Mouse (Mus musculus): ENCODE data around the gene Hnf1a. TPM values are rescaled to one million over a fixed set of nuclear protein-coding genes. Genes with fewer than 3 reads are reported as not detected.

The Hnf1a gene
- total RNA-seq (2014; rRNA removed; ENCODE audit: low replicate concordance) (not detected in 2 replicates), polyA plus RNA-seq (2015; fragmentation: Nextera tagmentation; extraction: Ambion mirVana) (not detected in 2 replicates)

DNA sequence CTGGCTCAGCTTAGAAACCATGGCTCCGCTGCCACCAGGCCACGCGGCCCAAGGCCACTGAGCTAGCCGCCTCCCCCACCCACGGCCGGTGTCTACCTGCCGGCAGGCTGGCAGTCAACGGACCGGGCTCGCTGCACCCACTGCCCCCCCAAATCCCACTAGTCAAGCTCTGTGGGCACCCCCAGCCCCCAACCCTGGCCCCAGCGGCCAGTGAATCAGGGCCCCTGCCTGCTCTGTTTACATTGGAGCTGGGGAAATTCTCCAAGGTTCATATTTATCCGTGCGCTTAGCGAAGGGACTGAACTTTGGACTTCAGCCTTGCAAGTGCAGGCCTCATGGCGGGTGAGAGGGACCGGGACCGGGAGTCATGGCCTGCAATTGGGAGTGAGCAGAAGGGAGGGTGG, at the start of gene Hnf1a:
Hnf1a (minus strand) TSS at position 271 of the 404 bp plus-strand sequence.
- H3K27me3 ChIP-seq (ENCODE audit: control insufficient read depth, insufficient read depth, low read length) = peaks cover 31% of the 10 kb centered on the region
- H3K9ac ChIP-seq (replicated peaks; ENCODE audit: low read depth, low read length) = no peak within 1 kb of the TSS
- 85% methylated on average over 17 of the region's 17 CpGs for WGBS

DNA sequence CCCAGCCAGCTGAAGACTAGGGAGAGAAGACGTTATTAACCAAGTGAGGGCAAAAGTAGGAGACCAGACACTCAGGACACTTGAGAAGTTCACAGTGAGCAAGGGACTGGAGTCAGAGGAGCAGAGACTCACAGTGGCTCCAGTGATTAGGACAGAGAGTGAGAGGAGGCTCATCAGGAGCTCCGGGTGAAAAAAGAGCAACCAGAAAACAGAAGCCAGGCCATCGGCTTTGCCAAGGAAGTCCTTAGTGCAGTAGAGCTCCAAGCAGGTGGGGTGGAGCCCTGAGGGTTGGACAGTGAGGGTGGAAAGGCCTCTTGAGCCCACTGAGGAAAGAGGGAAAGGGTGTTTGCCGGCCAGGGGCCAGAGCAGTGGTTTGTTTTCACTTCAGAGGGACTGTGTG, 47.9 kb upstream of the Hnf1a start:
- H3K9me3 ChIP-seq (replicated peaks; ENCODE audit: control insufficient read depth, low read length) = no peaks in the 10 kb centered on the region
- WGBS = 13% methylated on average over 4 of the region's 4 CpGs
- H3K36me3 ChIP-seq (replicated peaks; ENCODE audit: control insufficient read depth, insufficient read depth, low read length) = no peaks in the 10 kb centered on the region
- H3K27ac ChIP-seq (ENCODE audit: low read depth) = peak overlapping the region; percentile 62
- peak overlapping the region; percentile 4; the same call in 1 of the 2 replicates for H3K4me2 ChIP-seq (ENCODE audit: low read depth, low read length)
- TF ChIP-seq EP300 (IDR thresholded peaks at IDR 0.05; ENCODE audit: low read depth) (no peak), CTCF (IDR thresholded peaks at IDR 0.05; ENCODE audit: low read depth) (no peak)
- no peak for ATAC-seq (ENCODE audit: insufficient read depth, low read depth)
- DNase-seq (ENCODE audit: low spot score) = no peak
- no peak overlapping the region for H3K9ac ChIP-seq (replicated peaks; ENCODE audit: low read depth, low read length)
- peaks cover 34% of the 10 kb centered on the region for H3K4me1 ChIP-seq (ENCODE audit: control insufficient read depth, insufficient read depth)
- no peak overlapping the region for H3K4me3 ChIP-seq (ENCODE audit: low read depth, low read length)
- no peaks in the 10 kb centered on the region for H3K27me3 ChIP-seq (ENCODE audit: control insufficient read depth, insufficient read depth, low read length)

More for the DNA sequence above, at the start of gene Hnf1a:
- DNase-seq (ENCODE audit: low spot score) (no peak), ATAC-seq (ENCODE audit: insufficient read depth, low read depth) (no peak)
- Histone ChIP-seq H3K27ac (ENCODE audit: low read depth) (no peak within 1 kb of the TSS), H3K36me3 (replicated peaks; ENCODE audit: control insufficient read depth, insufficient read depth, low read length) (no peaks in the 10 kb centered on the region), H3K9me3 (replicated peaks; ENCODE audit: control insufficient read depth, low read length) (no peaks in the 10 kb centered on the region), H3K4me3 (ENCODE audit: low read depth, low read length) (no peak within 1 kb of the TSS), H3K4me1 (ENCODE audit: control insufficient read depth, insufficient read depth) (no peaks in the 10 kb centered on the region), H3K4me2 (ENCODE audit: low read depth, low read length) (no peak within 1 kb of the TSS)
- TF ChIP-seq EP300 (IDR thresholded peaks at IDR 0.05; ENCODE audit: low read depth) (no peak), CTCF (IDR thresholded peaks at IDR 0.05; ENCODE audit: low read depth) (no peak)

DNA sequence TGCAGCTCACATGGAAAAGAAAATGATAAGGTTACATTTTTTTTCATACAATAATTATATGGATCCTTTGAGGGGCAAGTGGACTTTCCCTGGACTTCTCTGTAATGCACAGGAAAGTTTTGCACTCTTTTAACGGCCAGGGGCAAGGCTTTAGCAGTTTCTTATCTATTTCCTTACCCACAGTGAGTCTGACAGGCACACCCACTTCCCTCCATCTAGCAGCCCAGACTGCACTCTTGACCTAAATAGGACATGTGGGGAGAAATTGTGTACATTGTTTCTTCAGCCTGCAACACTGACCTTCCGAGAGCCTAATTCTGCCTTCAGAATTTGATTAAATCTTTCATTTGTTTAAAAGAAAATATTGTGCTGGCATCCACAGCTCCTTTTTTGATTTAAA, 47.4 kb upstream of the Hnf1a start:
- no peak for DNase-seq (ENCODE audit: low spot score)
- peak overlapping the region; percentile 25; the same call in 1 of the 2 replicates for H3K27ac ChIP-seq (ENCODE audit: low read depth)
- 16% methylated on average over 2 of the region's 2 CpGs for WGBS
- TF ChIP-seq CTCF (IDR thresholded peaks at IDR 0.05; ENCODE audit: low read depth) (no peak), EP300 (IDR thresholded peaks at IDR 0.05; ENCODE audit: low read depth) (no peak)
- H3K4me3 ChIP-seq (ENCODE audit: low read depth, low read length) = no peak overlapping the region
- H3K36me3 ChIP-seq (replicated peaks; ENCODE audit: control insufficient read depth, insufficient read depth, low read length) = no peaks in the 10 kb centered on the region
- H3K9ac ChIP-seq (replicated peaks; ENCODE audit: low read depth, low read length) = no peak overlapping the region
- H3K9me3 ChIP-seq (replicated peaks; ENCODE audit: control insufficient read depth, low read length) = no peaks in the 10 kb centered on the region
- peaks cover 39% of the 10 kb centered on the region for H3K4me1 ChIP-seq (ENCODE audit: control insufficient read depth, insufficient read depth)
- no peak overlapping the region; the same call in 1 of the 2 replicates for H3K4me2 ChIP-seq (ENCODE audit: low read depth, low read length)
- no peaks in the 10 kb centered on the region for H3K27me3 ChIP-seq (ENCODE audit: control insufficient read depth, insufficient read depth, low read length)
- ATAC-seq (ENCODE audit: insufficient read depth, low read depth) = no peak

DNA sequence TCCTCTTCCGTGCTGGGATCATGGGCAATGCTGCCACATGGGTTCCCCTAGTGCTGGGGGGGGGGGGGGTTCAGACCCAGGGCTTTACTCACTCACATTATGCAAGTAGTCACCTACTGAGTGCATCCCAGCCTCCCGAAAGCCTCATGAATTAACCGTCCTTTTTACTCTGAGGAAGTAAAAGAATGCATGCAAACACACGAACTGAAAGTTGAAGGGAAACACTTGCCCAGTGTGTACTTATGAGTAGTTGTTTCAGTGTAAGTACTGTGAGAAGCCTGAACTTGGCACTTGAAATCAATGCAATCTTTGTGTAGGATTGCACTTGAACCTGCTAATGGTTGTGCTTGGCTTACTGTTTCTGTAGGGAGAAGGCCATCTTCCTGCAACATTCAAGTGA, 44.2 kb upstream of the Hnf1a start:
- no peaks in the 10 kb centered on the region for H3K36me3 ChIP-seq (replicated peaks; ENCODE audit: control insufficient read depth, insufficient read depth, low read length)
- H3K4me3 ChIP-seq (ENCODE audit: low read depth, low read length) = no peak overlapping the region
- H3K4me2 ChIP-seq (ENCODE audit: low read depth, low read length) = 0 out of 2 replicates have a peak overlapping the region, but pooled peaks have one; percentile 20
- no peak overlapping the region for H3K27ac ChIP-seq (ENCODE audit: low read depth)
- 37% methylated on average over 4 of the region's 4 CpGs for WGBS
- TF ChIP-seq EP300 (IDR thresholded peaks at IDR 0.05; ENCODE audit: low read depth) = no peak
- no peak overlapping the region for H3K9ac ChIP-seq (replicated peaks; ENCODE audit: low read depth, low read length)
- H3K27me3 ChIP-seq (ENCODE audit: control insufficient read depth, insufficient read depth, low read length) = no peaks in the 10 kb centered on the region
- DNase-seq (ENCODE audit: low spot score) (no peak), ATAC-seq (ENCODE audit: insufficient read depth, low read depth) (no peak)
- no peaks in the 10 kb centered on the region for H3K9me3 ChIP-seq (replicated peaks; ENCODE audit: control insufficient read depth, low read length)
- peaks cover 52% of the 10 kb centered on the region for H3K4me1 ChIP-seq (ENCODE audit: control insufficient read depth, insufficient read depth)

DNA sequence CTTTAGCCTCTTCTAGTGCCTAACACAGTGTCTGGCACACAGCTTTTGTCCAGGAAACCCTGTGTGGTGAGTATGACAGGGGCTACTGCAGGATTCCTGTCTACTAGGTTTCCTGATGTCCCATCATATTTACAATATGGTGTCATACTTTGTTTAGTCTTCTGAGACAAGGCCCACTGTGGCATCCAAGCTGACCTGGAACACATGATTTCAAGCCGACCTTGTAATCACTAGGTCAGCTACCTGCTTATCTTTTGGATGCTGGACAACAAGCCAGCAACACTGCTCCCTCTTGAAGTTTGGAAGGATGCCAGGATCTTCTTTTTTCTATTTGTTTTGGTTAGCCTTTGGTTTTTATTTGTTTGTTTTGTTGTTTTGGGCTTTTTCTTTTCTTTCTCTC, 43.7 kb upstream of the Hnf1a start:
- Histone ChIP-seq H3K27ac (ENCODE audit: low read depth) (no peak overlapping the region), H3K9me3 (replicated peaks; ENCODE audit: control insufficient read depth, low read length) (no peaks in the 10 kb centered on the region), H3K27me3 (ENCODE audit: control insufficient read depth, insufficient read depth, low read length) (no peaks in the 10 kb centered on the region), H3K4me3 (ENCODE audit: low read depth, low read length) (no peak overlapping the region), H3K4me1 (ENCODE audit: control insufficient read depth, insufficient read depth) (peaks cover 52% of the 10 kb centered on the region), H3K36me3 (replicated peaks; ENCODE audit: control insufficient read depth, insufficient read depth, low read length) (no peaks in the 10 kb centered on the region), H3K9ac (replicated peaks; ENCODE audit: low read depth, low read length) (no peak overlapping the region), H3K4me2 (ENCODE audit: low read depth, low read length) (no peak overlapping the region)
- ATAC-seq (ENCODE audit: insufficient read depth, low read depth) (no peak), DNase-seq (ENCODE audit: low spot score) (peak; percentile 42)
- no peak for TF ChIP-seq EP300 (IDR thresholded peaks at IDR 0.05; ENCODE audit: low read depth)
- TF ChIP-seq CTCF (IDR thresholded peaks at IDR 0.05; ENCODE audit: low read depth) = no peak
- WGBS = 0% methylated on average over 1 of the region's 1 CpGs

DNA sequence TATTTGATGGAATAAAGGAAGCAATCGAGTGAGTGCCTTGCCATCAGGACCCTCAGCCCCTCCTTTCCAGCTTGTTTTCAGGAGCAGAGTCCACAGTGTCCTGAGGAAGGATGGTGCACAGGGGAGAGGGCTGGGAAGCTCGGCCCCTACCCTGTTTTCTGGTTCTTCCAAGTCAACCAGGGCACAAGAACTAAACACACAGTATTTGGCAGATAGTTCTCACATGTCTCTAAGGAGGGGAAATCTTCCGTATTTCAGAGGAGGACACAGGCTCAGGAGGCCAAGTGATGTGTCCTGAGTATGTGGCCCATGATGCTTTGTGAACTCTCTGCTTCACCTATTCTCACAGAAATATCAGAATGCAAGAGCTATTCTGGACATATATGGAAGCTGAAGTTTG, 42.5 kb upstream of the Hnf1a start:
- Histone ChIP-seq H3K9me3 (replicated peaks; ENCODE audit: control insufficient read depth, low read length) (no peaks in the 10 kb centered on the region), H3K4me3 (ENCODE audit: low read depth, low read length) (no peak overlapping the region), H3K27ac (ENCODE audit: low read depth) (no peak overlapping the region), H3K27me3 (ENCODE audit: control insufficient read depth, insufficient read depth, low read length) (no peaks in the 10 kb centered on the region), H3K9ac (replicated peaks; ENCODE audit: low read depth, low read length) (no peak overlapping the region), H3K4me2 (ENCODE audit: low read depth, low read length) (no peak overlapping the region), H3K4me1 (ENCODE audit: control insufficient read depth, insufficient read depth) (peaks cover 44% of the 10 kb centered on the region), H3K36me3 (replicated peaks; ENCODE audit: control insufficient read depth, insufficient read depth, low read length) (no peaks in the 10 kb centered on the region)
- WGBS = 63% methylated on average over 3 of the region's 3 CpGs
- no peak for TF ChIP-seq CTCF (IDR thresholded peaks at IDR 0.05; ENCODE audit: low read depth)
- TF ChIP-seq EP300 (IDR thresholded peaks at IDR 0.05; ENCODE audit: low read depth) = no peak
- ATAC-seq (ENCODE audit: insufficient read depth, low read depth) (no peak), DNase-seq (ENCODE audit: low spot score) (no peak)
